Mouse (Mus musculus) T-helper 1 cell (primary cell): Measurements from ENCODE around the gene Ssx2ip.
"Not testable (repeated sequence)": the region's sequence is repeated elsewhere in the genome, so short reads cannot be mapped to it uniquely, and the experiment has no call there.

ENCODE experiments used
- in situ Hi-C: fragments of 300-600 bp; cut with MboI, MseI; formaldehyde crosslinking; loops from one replicate; pipeline ENCODE4 v1.15.1; 2025; ENCODE audit warnings: high pct_unique_total_duplicates

The Ssx2ip gene

GRCm38 (mm10) chr3:146399203-146399602, 5.2 kb upstream of the Ssx2ip start:
- in situ Hi-C loops: no loop called here

- in situ Hi-C loops: loop anchor here (5.0 kb wide), 1 partner anchor 49 kb away; no protein-coding TSS in a partner anchor
Measured at GRCm38 (mm10) chr3:146403770-146404169, 672 bp upstream of the Ssx2ip start.

GRCm38 (mm10) chr3:146405213-146406006, 968 bp downstream of the Ssx2ip start:
- in situ Hi-C loops: no loop called here

- in situ Hi-C loops: no loop called here
Measured at GRCm38 (mm10) chr3:146406007-146406341, 1.5 kb downstream of the Ssx2ip start.

- in situ Hi-C loops: no loop called here
Measured at GRCm38 (mm10) chr3:146407086-146407721, 2.8 kb downstream of the Ssx2ip start.

GRCm38 (mm10) chr3:146410114-146410513, 5.7 kb downstream of the Ssx2ip start:
- in situ Hi-C loops: no loop called here

GRCm38 (mm10) chr3:146412008-146412407, 7.6 kb downstream of the Ssx2ip start:
- in situ Hi-C loops: no loop called here

GRCm38 (mm10) chr3:146412480-146412879, 8.0 kb downstream of the Ssx2ip start:
- in situ Hi-C loops: no loop called here

GRCm38 (mm10) chr3:146413016-146413415, 8.6 kb downstream of the Ssx2ip start:
- in situ Hi-C loops: no loop called here

GRCm38 (mm10) chr3:146413992-146414391, 9.6 kb downstream of the Ssx2ip start:
- in situ Hi-C loops: no loop called here

- in situ Hi-C loops: no loop called here
Measured at GRCm38 (mm10) chr3:146414555-146414954, 10.1 kb downstream of the Ssx2ip start.

GRCm38 (mm10) chr3:146417873-146418272, 13.4 kb downstream of the Ssx2ip start:
- in situ Hi-C loops: no loop called here

GRCm38 (mm10) chr3:146418901-146419300, 14.5 kb downstream of the Ssx2ip start:
- in situ Hi-C loops: no loop called here

GRCm38 (mm10) chr3:146419534-146419933, 15.1 kb downstream of the Ssx2ip start:
- in situ Hi-C loops: no loop called here

- in situ Hi-C loops: loop anchor here (10.0 kb wide), 1 partner anchor 235 kb away; no protein-coding TSS in a partner anchor
Measured at GRCm38 (mm10) chr3:146419992-146420537, 15.6 kb downstream of the Ssx2ip start.

- in situ Hi-C loops: loop anchor here (10.0 kb wide), 1 partner anchor 237 kb away; no protein-coding TSS in a partner anchor
Measured at GRCm38 (mm10) chr3:146421787-146422186, 17.3 kb downstream of the Ssx2ip start.

- in situ Hi-C loops: loop anchor here (10.0 kb wide), 1 partner anchor 239 kb away; no protein-coding TSS in a partner anchor
Measured at GRCm38 (mm10) chr3:146423710-146424109, 19.3 kb downstream of the Ssx2ip start.

- in situ Hi-C loops: loop anchor here (10.0 kb wide), 1 partner anchor 240 kb away; no protein-coding TSS in a partner anchor
Measured at GRCm38 (mm10) chr3:146424306-146424900, 20.0 kb downstream of the Ssx2ip start.

- in situ Hi-C loops: loop anchor here (10.0 kb wide), 1 partner anchor 241 kb away; no protein-coding TSS in a partner anchor
Measured at GRCm38 (mm10) chr3:146425902-146426301, 21.5 kb downstream of the Ssx2ip start.

GRCm38 (mm10) chr3:146426489-146426888, 22.0 kb downstream of the Ssx2ip start:
- in situ Hi-C loops: loop anchor here (10.0 kb wide), 1 partner anchor 242 kb away; no protein-coding TSS in a partner anchor

GRCm38 (mm10) chr3:146433063-146433462, 28.6 kb downstream of the Ssx2ip start:
- in situ Hi-C loops: not testable (repeated sequence)
